Mouse (Mus musculus): ENCODE results near the gene Lgalsl. TPM values are rescaled to one million over a fixed set of nuclear protein-coding genes. Genes with fewer than 3 reads are reported as not detected.
A peak's percentile ranks its signal among the peaks of the same experiment; 100 is the strongest.

Gene Lgalsl
- polyA plus RNA-seq, 1 experiment from 2014 or later: 33.4 TPM

DNA sequence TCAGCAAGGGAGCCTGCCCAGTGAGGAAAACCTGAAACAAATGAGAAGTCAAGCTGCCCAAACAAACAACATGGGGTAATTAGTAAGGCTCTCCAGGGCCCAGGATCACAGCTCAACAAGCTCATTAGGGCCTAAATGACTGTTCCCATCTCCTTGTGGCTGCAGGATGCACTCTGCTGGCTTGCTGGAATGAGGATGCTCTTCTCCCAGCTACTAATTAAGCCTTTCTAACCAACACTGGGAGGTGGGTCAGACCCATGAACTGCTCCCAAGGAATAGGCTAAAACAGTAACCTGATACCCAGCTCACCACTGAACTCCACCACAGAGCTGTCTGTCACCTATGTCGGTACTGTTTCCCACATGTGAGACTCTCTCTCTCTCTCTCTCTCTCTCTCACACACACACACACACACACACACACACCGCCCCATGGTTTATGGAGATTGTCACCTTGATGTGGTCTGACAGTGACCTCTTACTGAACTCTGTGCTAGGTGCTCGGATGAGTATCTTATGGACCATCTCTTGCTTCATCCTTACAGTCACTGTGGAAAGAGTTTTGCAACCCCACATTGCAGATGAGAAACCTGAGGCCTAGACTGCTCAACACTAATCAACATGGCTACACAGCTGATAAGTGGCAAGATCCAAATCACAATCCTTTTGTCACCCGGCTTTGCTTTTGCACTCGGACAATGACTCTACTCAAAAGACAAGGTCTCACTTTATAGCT is 18.5 kb downstream of the Lgalsl start:
- H3K4me1 ChIP-seq (replicated peaks; ENCODE audit: control insufficient read depth, insufficient read depth, low read length): no peaks in the 10 kb centered on the region
- no peaks in the 10 kb centered on the region for H3K27me3 ChIP-seq (replicated peaks; ENCODE audit: control insufficient read depth, insufficient read depth, low read length)
- no peak for DNase-seq (ENCODE audit: low spot score)
- H3K27ac ChIP-seq (ENCODE audit: low read depth): no peak overlapping the region
- H3K9me3 ChIP-seq (ENCODE audit: control insufficient read depth, low read length): no peaks in the 10 kb centered on the region
- no peaks in the 10 kb centered on the region for H3K36me3 ChIP-seq (ENCODE audit: control insufficient read depth, insufficient read depth, low read length)
- no peak overlapping the region for H3K4me3 ChIP-seq (ENCODE audit: low read depth, low read length)
- WGBS: 66% methylated on average over 5 of the region's 5 CpGs
- no peak overlapping the region for H3K9ac ChIP-seq (ENCODE audit: low read length)
- no peak for ATAC-seq (replicated peaks; ENCODE audit: low FRiP score, low TSS enrichment, low read depth)
- no peak overlapping the region for H3K4me2 ChIP-seq (ENCODE audit: low read length)

- Histone ChIP-seq H3K9me3 (ENCODE audit: control insufficient read depth, low read length) (no peaks in the 10 kb centered on the region), H3K27me3 (replicated peaks; ENCODE audit: control insufficient read depth, insufficient read depth, low read length) (no peaks in the 10 kb centered on the region), H3K27ac (ENCODE audit: low read depth) (no peak overlapping the region), H3K36me3 (ENCODE audit: control insufficient read depth, insufficient read depth, low read length) (no peaks in the 10 kb centered on the region), H3K4me3 (ENCODE audit: low read depth, low read length) (no peak overlapping the region), H3K9ac (ENCODE audit: low read length) (no peak overlapping the region), H3K4me1 (replicated peaks; ENCODE audit: control insufficient read depth, insufficient read depth, low read length) (no peaks in the 10 kb centered on the region), H3K4me2 (ENCODE audit: low read length) (no peak overlapping the region)
- DNase-seq (ENCODE audit: low spot score) (no peak), ATAC-seq (replicated peaks; ENCODE audit: low FRiP score, low TSS enrichment, low read depth) (no peak)
- WGBS: 72% methylated on average over 5 of the region's 5 CpGs
These were observed 24.2 kb downstream of the Lgalsl start for GRCm38 (mm10) chr11:20806659-20807058.

DNA sequence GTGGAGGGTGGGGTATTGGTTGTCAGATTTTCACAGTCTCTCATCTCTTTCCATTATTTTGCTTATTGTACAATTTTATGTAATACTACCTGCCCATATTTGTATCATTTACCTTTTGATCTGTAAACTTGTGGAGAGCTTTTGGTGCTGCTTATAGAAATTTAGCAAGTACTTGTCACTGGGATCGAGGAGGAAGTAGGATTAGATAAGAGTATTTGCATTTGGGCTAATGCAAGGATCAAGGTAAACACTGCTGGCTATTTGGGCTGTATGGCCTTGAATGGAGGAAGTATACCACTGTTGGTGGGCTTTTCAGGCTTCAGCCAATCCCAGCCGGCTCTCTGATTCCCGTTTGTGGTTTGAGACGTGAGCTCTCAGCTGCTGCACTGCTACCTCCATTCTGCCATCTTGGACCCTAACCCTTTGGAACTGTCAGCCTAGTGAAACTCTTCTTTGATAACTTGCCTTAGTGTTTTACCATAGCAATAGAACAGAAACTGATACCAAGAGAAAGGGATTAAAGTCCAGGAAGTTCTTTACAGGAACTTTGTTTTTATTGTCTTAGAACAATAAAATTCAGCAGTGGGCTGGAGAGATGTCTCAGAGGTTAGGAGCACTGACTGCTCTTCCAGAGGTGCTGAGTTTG is 25.1 kb downstream of the Lgalsl start:
- Histone ChIP-seq H3K4me3 (ENCODE audit: low read depth, low read length) (no peak overlapping the region), H3K27ac (ENCODE audit: low read depth) (no peak overlapping the region), H3K4me2 (ENCODE audit: low read length) (no peak overlapping the region), H3K9ac (ENCODE audit: low read length) (no peak overlapping the region), H3K9me3 (ENCODE audit: control insufficient read depth, low read length) (no peaks in the 10 kb centered on the region), H3K27me3 (replicated peaks; ENCODE audit: control insufficient read depth, insufficient read depth, low read length) (no peaks in the 10 kb centered on the region), H3K4me1 (replicated peaks; ENCODE audit: control insufficient read depth, insufficient read depth, low read length) (no peaks in the 10 kb centered on the region), H3K36me3 (ENCODE audit: control insufficient read depth, insufficient read depth, low read length) (no peaks in the 10 kb centered on the region)
- no peak for ATAC-seq (replicated peaks; ENCODE audit: low FRiP score, low TSS enrichment, low read depth)
- 45% methylated on average over 4 of the region's 4 CpGs for WGBS
- DNase-seq (ENCODE audit: low spot score): no peak

DNA sequence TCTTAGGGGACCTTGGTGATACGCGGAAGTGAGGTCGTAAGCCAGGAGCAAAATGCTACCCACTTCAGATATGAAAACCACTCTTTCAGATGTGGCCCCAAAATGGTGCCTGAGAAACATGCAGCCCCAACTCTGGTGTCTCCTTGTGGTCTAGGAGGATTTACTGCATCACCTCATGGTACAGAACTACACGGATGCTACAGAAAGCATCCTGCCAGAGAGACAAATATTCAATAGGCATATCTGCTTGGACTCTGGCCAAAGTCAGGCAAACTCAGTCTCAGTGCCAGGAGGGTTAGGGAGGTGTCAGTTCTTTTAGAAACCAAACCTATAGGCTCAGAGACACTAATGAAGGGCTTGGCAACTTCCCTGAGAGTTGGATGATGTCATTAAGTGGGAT is 26.4 kb downstream of the Lgalsl start:
- 92% methylated on average over 4 of the region's 4 CpGs for WGBS

DNA sequence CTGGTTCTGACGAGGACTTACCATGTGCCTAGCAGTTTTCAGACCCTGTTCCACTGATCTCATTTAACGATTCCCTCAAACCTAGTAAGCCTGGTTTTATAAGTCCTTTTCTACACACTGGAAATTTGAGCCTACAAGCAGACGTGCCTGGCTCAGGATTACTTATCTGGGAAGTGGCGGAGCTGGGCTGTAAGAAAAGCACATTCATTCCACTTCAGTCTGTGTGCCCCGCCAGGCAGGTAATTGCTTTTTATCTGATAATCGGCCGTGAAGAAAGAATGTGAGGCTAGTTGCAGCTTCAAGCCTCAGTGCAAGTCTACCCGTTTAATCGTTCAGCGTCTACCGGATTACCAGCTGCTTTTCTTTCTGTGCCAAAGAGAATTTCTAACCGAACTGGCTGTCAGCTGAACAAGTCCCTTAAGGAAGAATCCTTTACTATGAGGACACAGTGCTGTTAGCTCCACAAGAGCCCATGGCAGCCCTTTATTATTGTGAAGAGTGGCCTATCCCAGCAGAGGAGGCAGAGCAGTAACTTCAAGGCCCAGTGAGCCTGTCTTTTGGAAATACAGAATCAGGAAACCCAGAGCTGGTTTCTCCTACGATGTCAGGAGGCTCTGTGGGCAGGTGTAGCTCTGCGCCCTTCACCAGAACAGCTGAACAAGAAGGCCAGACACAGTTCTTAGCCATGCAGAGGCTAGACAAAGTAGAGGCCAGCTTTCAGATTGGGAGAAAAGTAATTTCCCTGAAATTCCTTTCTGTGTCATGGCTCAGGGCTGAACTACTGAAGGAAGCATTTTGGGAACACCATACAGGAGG is 30.4 kb downstream of the Lgalsl start:
- Histone ChIP-seq H3K4me2 (ENCODE audit: low read length) (no peak overlapping the region), H3K9ac (ENCODE audit: low read length) (no peak overlapping the region), H3K4me1 (replicated peaks; ENCODE audit: control insufficient read depth, insufficient read depth, low read length) (no peaks in the 10 kb centered on the region), H3K36me3 (ENCODE audit: control insufficient read depth, insufficient read depth, low read length) (no peaks in the 10 kb centered on the region), H3K4me3 (ENCODE audit: low read depth, low read length) (no peak overlapping the region), H3K9me3 (ENCODE audit: control insufficient read depth, low read length) (peaks cover 4% of the 10 kb centered on the region; the same call in 1 of the 2 replicates), H3K27ac (ENCODE audit: low read depth) (no peak overlapping the region), H3K27me3 (replicated peaks; ENCODE audit: control insufficient read depth, insufficient read depth, low read length) (no peaks in the 10 kb centered on the region)
- DNase-seq (ENCODE audit: low spot score) (no peak), ATAC-seq (replicated peaks; ENCODE audit: low FRiP score, low TSS enrichment, low read depth) (no peak)
- WGBS: 33% methylated on average over 14 of the region's 14 CpGs

More for the DNA sequence above, 26.4 kb downstream of the Lgalsl start:
- Histone ChIP-seq H3K4me3 (ENCODE audit: low read depth, low read length) (no peak overlapping the region), H3K4me2 (ENCODE audit: low read length) (no peak overlapping the region), H3K27me3 (replicated peaks; ENCODE audit: control insufficient read depth, insufficient read depth, low read length) (no peaks in the 10 kb centered on the region), H3K9me3 (ENCODE audit: control insufficient read depth, low read length) (no peaks in the 10 kb centered on the region), H3K36me3 (ENCODE audit: control insufficient read depth, insufficient read depth, low read length) (no peaks in the 10 kb centered on the region), H3K4me1 (replicated peaks; ENCODE audit: control insufficient read depth, insufficient read depth, low read length) (no peaks in the 10 kb centered on the region), H3K27ac (ENCODE audit: low read depth) (no peak overlapping the region), H3K9ac (ENCODE audit: low read length) (no peak overlapping the region)
- ATAC-seq (replicated peaks; ENCODE audit: low FRiP score, low TSS enrichment, low read depth): no peak
- DNase-seq (ENCODE audit: low spot score): no peak

- Histone ChIP-seq H3K36me3 (ENCODE audit: control insufficient read depth, insufficient read depth, low read length) (no peaks in the 10 kb centered on the region), H3K27me3 (replicated peaks; ENCODE audit: control insufficient read depth, insufficient read depth, low read length) (no peaks in the 10 kb centered on the region), H3K4me1 (replicated peaks; ENCODE audit: control insufficient read depth, insufficient read depth, low read length) (0 out of 2 replicates have a peak, but pooled peaks cover 2% of the 10 kb centered on the region), H3K9ac (ENCODE audit: low read length) (no peak overlapping the region), H3K4me3 (ENCODE audit: low read depth, low read length) (no peak overlapping the region), H3K4me2 (ENCODE audit: low read length) (no peak overlapping the region), H3K9me3 (ENCODE audit: control insufficient read depth, low read length) (peaks cover 4% of the 10 kb centered on the region; the same call in 1 of the 2 replicates), H3K27ac (ENCODE audit: low read depth) (no peak overlapping the region)
- ATAC-seq (replicated peaks; ENCODE audit: low FRiP score, low TSS enrichment, low read depth) (no peak), DNase-seq (ENCODE audit: low spot score) (no peak)
- 91% methylated on average over 6 of the region's 6 CpGs for WGBS
These were observed 33.0 kb downstream of the Lgalsl start for GRCm38 (mm10) chr11:20797841-20798240.

- H3K4me2 ChIP-seq (ENCODE audit: low read length): no peak overlapping the region
- H3K4me1 ChIP-seq (replicated peaks; ENCODE audit: control insufficient read depth, insufficient read depth, low read length): 0 out of 2 replicates have a peak, but pooled peaks cover 2% of the 10 kb centered on the region
- H3K9me3 ChIP-seq (ENCODE audit: control insufficient read depth, low read length): peaks cover 4% of the 10 kb centered on the region; the same call in 1 of the 2 replicates
- H3K36me3 ChIP-seq (ENCODE audit: control insufficient read depth, insufficient read depth, low read length): no peaks in the 10 kb centered on the region
- no peak overlapping the region for H3K27ac ChIP-seq (ENCODE audit: low read depth)
- H3K4me3 ChIP-seq (ENCODE audit: low read depth, low read length): no peak overlapping the region
- no peak for DNase-seq (ENCODE audit: low spot score)
- H3K9ac ChIP-seq (ENCODE audit: low read length): no peak overlapping the region
- ATAC-seq (replicated peaks; ENCODE audit: low FRiP score, low TSS enrichment, low read depth): no peak
- no peaks in the 10 kb centered on the region for H3K27me3 ChIP-seq (replicated peaks; ENCODE audit: control insufficient read depth, insufficient read depth, low read length)
- 57% methylated on average over 2 of the region's 2 CpGs for WGBS
These were observed 35.4 kb downstream of the Lgalsl start for GRCm38 (mm10) chr11:20795466-20795865.

DNA sequence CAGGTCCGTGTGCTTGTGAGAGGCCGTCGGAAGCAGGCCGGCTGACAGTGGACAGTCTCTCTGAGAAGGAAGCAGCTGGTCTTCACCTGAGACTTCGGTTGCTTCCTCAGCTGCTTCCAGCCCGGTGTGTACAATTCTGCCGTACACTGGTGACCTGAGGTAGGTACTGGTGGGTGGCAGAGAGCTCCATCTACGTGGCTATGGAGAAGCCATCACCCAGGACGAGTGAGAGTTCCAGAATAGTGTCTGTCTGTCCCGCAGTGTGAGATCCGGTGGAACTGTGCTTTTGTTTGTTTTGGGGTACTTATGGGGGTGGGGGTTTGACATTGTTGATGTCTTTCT is 36.0 kb downstream of the Lgalsl start:
- H3K4me1 ChIP-seq (replicated peaks; ENCODE audit: control insufficient read depth, insufficient read depth, low read length): 0 out of 2 replicates have a peak, but pooled peaks cover 2% of the 10 kb centered on the region
- H3K4me2 ChIP-seq (ENCODE audit: low read length): 0 out of 2 replicates have a peak overlapping the region, but pooled peaks have one; percentile 4
- no peak overlapping the region for H3K4me3 ChIP-seq (ENCODE audit: low read depth, low read length)
- no peak overlapping the region for H3K9ac ChIP-seq (ENCODE audit: low read length)
- peak; percentile 21; the same call in 1 of the 2 replicates for ATAC-seq (replicated peaks; ENCODE audit: low FRiP score, low TSS enrichment, low read depth)
- no peaks in the 10 kb centered on the region for H3K27me3 ChIP-seq (replicated peaks; ENCODE audit: control insufficient read depth, insufficient read depth, low read length)
- H3K9me3 ChIP-seq (ENCODE audit: control insufficient read depth, low read length): peaks cover 4% of the 10 kb centered on the region; the same call in 1 of the 2 replicates
- H3K27ac ChIP-seq (ENCODE audit: low read depth): no peak overlapping the region
- DNase-seq (ENCODE audit: low spot score): no peak
- no peaks in the 10 kb centered on the region for H3K36me3 ChIP-seq (ENCODE audit: control insufficient read depth, insufficient read depth, low read length)
- 40% methylated on average over 11 of the region's 11 CpGs for WGBS
